Comparison of ENCODE assay signal across 26 mouse cellular contexts in the genomic region with DNA sequence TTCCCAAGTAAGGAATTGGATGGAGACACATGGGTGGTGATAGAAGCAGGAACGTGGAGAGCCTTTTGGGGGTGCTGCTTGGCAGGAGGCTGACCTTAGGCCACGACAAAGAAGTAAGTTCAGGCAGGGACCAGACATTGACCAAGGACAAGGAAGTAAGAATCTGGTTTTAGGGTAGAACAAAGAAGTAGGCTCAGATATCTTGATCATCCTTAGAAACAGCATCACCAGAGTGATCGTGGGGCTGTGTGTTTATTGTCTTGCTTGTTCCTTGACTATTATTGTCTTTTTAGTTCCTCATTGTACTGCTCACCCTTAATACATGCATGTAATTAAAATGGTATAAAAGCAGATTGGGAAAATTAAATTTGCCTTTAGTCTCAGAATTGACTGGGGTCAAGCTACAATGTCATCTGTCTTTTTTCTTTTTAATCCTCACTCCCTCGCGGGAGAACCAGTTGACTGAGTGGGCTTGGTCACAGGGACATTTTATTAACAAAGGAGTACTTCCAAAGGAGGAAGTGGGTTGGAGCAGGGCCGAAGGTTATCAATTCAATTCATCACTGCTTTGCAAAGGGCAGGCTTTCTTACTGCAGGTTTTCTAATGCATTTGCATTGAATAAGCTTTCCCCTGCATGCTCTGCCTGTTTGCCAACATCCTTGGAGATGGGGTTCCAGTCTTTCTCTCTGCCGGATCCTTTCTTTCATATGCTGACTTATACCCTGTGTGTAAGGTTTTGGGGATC.
"Had no signal": no experiment of that assay in that cellular context is flagged by ENCODE, and none has a peak within 500 bp of the region (broad histone marks: within the 10 kb centered on the region; RNA-seq: fewer than 3 reads in every experiment).

No protein-coding gene starts in this region.

- H3K27me3 ChIP-seq: hindbrain, embryonic 13.5 days; hindbrain, embryonic 15.5 days; limb, embryonic 12.5 days; liver, embryonic 13.5 days; liver, embryonic 15.5 days had no signal

- H3K9ac ChIP-seq: heart, embryonic 12.5 days; hindbrain, embryonic 13.5 days; hindbrain, embryonic 15.5 days; limb, embryonic 12.5 days; liver, embryonic 13.5 days; liver, embryonic 15.5 days had no signal

- H3K4me1 ChIP-seq: hindbrain, embryonic 13.5 days; limb, embryonic 12.5 days; liver, embryonic 13.5 days had no signal

- H3K36me3 ChIP-seq: heart, embryonic 10.5 days; heart, embryonic 12.5 days; hindbrain, embryonic 10.5 days; hindbrain, embryonic 13.5 days; hindbrain, embryonic 15.5 days; limb, embryonic 10.5 days; limb, embryonic 12.5 days; liver, embryonic 13.5 days; liver, embryonic 15.5 days had no signal

- H3K4me3 ChIP-seq: heart, embryonic 10.5 days; heart, embryonic 12.5 days; hindbrain, embryonic 10.5 days; hindbrain, embryonic 13.5 days; hindbrain, embryonic 15.5 days; layer of hippocampus, adult 2 months; left cerebral cortex, adult 2 months; limb, embryonic 10.5 days; limb, embryonic 12.5 days; liver, embryonic 13.5 days; liver, embryonic 15.5 days had no signal

- H3K27ac ChIP-seq: heart, embryonic 10.5 days; hindbrain, embryonic 10.5 days; hindbrain, embryonic 13.5 days; hindbrain, embryonic 15.5 days; hindbrain, postnatal 0 days; layer of hippocampus, adult 2 months; left cerebral cortex, adult 2 months; limb, embryonic 10.5 days; limb, embryonic 12.5 days; liver, embryonic 13.5 days; liver, embryonic 15.5 days had no signal

- H3K9me3 ChIP-seq: heart, embryonic 10.5 days; heart, embryonic 12.5 days; hindbrain, embryonic 10.5 days; hindbrain, embryonic 13.5 days; hindbrain, embryonic 15.5 days; limb, embryonic 10.5 days; limb, embryonic 12.5 days; liver, embryonic 13.5 days; liver, embryonic 15.5 days had no signal

- H3K4me2 ChIP-seq: heart, embryonic 12.5 days; hindbrain, embryonic 13.5 days; hindbrain, embryonic 15.5 days; limb, embryonic 12.5 days; liver, embryonic 11.5 days; liver, embryonic 13.5 days; liver, embryonic 15.5 days had no signal

- ATAC-seq: hindbrain, postnatal 0 days; intestine, embryonic 16.5 days had no signal

- DNase-seq: gastrocnemius, postnatal 10 days; gastrocnemius, postnatal 25 days; heart, adult 18-20 months; heart, postnatal 10 days; heart, postnatal 4 days; kidney, adult 11 months; kidney, adult 2 months; kidney, adult 9 months; kidney, postnatal 10 days; kidney, postnatal 25 days; kidney, postnatal 4 days; liver; liver, embryonic 13.5 days had no signal
